Mouse (Mus musculus) cerebellum, adult 9-11 months (tissue): ENCODE measurements around the gene Cux2.
A peak's percentile ranks its signal among the peaks of the same experiment; 100 is the strongest.

Experiments
- DNase-seq: peaks from one replicate; pipeline ENCODE4 v3.0.0; 2022

Gene Cux2

GRCm38 (mm10) chr5:121813744-121814143 lies 236.2 kb downstream of the Cux2 start:
- DNase-seq = peak; percentile 42

GRCm38 (mm10) chr5:121812526-121813243 lies 237.2 kb downstream of the Cux2 start:
- DNase-seq = no peak

- peak; percentile 74 for DNase-seq
Observed at GRCm38 (mm10) chr5:121811485-121811931, 238.4 kb downstream of the Cux2 start.

- peak; percentile 52 for DNase-seq
Observed at GRCm38 (mm10) chr5:121810331-121811151, 239.4 kb downstream of the Cux2 start.

GRCm38 (mm10) chr5:121809667-121810224 lies 240.2 kb downstream of the Cux2 start:
- DNase-seq = peak; percentile 55

GRCm38 (mm10) chr5:121808202-121808601 lies 241.7 kb downstream of the Cux2 start:
- no peak for DNase-seq

- DNase-seq = no peak
Observed at GRCm38 (mm10) chr5:121807186-121807585, 242.7 kb downstream of the Cux2 start.
